Mouse (Mus musculus): ENCODE data around the gene Srsf3. TPM values are rescaled to one million over a fixed set of nuclear protein-coding genes. Genes with fewer than 3 reads are reported as not detected.
A peak's percentile ranks its signal among the peaks of the same experiment; 100 is the strongest.
"Not testable (repeated sequence)": the region's sequence is repeated elsewhere in the genome, so short reads cannot be mapped to it uniquely, and the experiment has no call there.

Gene Srsf3
- total RNA-seq, 2 experiments from 2014 or later, result 148 to 157 TPM

- intact Hi-C loops (cut with DNase I), result no loop called here
- DNase-seq (ENCODE audit: extremely low spot score in 1 of 2, low spot score in 2 of 2), result peak in 1 of 2 experiments; percentile 41
These were observed 16.8 kb upstream of the Srsf3 start for GRCm38 (mm10) chr17:29015638-29016037.

GRCm38 (mm10) chr17:29016705-29017104, 15.7 kb upstream of the Srsf3 start:
- DNase-seq (ENCODE audit: extremely low spot score in 1 of 2, low spot score in 2 of 2), result no peak
- intact Hi-C loops (cut with DNase I), result no loop called here

DNA sequence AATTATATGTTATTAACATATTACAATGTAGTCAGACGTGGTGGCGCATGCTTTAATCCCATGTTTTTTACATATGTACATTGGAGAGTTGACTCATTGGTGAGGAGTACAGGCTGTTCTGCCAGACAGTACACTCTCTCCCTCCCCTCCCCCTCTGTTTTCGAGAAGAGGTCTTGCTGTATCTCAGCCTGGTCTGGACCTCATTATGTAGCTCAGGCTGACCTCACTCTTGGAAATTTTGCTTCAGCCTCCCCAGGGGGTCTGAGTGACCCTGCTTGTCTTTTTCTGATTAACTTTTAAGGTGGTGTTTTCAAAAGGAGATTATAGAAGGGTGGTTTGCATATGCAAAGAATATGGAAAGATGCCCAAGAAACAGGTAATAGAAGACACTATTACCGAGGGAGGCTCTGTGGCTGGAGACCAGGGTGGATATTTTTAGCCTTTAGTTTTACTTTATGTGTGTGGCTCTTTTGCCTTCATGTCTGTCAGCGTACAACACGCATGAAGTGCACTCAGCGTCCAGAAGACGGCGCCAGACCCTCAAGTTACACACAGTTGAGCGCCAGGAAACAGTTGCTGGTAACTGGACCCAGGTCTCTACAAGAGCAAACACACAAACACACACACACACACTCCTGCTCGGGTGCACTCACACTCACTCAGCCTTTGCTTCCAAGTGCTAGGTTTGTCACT, 14.0 kb upstream of the Srsf3 start:
- intact Hi-C loops (cut with DNase I), result no loop called here
- DNase-seq (ENCODE audit: extremely low spot score in 1 of 2, low spot score in 2 of 2), result no peak

DNA sequence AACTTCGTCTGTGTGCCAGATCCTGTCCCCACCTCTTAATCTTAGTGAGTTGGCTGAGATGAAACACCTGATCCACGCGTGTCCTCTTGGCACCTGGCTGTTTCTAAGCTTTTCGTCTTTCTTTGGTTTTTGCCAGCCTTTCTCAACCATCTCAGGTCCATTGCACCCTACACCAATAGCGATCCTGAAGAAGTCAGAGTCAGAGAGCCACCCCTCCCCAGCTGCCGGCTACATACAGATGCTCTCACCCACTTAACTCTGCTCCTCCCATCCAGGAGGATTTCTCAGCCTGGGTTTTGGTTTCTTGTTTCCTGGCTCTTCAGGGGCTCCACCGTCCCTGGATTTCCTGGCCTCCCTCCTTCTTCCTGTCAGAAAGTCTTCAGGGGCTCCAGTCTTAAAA, 13.0 kb upstream of the Srsf3 start:
- intact Hi-C loops (cut with DNase I), result no loop called here
- DNase-seq (ENCODE audit: extremely low spot score in 1 of 2, low spot score in 2 of 2), result no peak

DNA sequence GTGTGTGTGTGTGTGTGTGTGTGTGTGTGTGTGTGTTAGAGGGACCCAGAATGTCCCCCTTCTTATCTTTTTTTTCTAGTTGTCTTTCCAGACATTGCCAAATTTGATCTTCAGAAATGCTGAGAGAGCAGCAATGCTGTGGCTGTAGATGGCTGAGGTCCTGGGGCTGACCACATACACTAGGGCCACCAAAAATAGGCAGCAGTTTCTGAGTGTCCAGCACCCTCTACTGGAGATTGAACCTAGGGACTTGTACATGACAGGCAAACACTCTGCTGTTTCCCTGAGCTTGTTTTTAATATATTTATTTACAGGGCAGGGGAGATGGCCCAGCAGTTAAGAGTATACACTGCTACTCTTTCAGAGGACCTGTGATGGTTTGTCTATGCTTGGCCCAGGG, 12.0 kb upstream of the Srsf3 start:
- intact Hi-C loops (cut with DNase I), result no loop called here
- no peak for DNase-seq (ENCODE audit: extremely low spot score in 1 of 2, low spot score in 2 of 2)

GRCm38 (mm10) chr17:29022230-29022819, 10.1 kb upstream of the Srsf3 start:
- no peak for DNase-seq (ENCODE audit: extremely low spot score in 1 of 2, low spot score in 2 of 2)
- intact Hi-C loops (cut with DNase I), result no loop called here

- intact Hi-C loops (cut with DNase I), result no loop called here
- DNase-seq (ENCODE audit: extremely low spot score in 1 of 2, low spot score in 2 of 2), result no peak
These were observed 9.1 kb upstream of the Srsf3 start for GRCm38 (mm10) chr17:29023346-29023745.

DNA sequence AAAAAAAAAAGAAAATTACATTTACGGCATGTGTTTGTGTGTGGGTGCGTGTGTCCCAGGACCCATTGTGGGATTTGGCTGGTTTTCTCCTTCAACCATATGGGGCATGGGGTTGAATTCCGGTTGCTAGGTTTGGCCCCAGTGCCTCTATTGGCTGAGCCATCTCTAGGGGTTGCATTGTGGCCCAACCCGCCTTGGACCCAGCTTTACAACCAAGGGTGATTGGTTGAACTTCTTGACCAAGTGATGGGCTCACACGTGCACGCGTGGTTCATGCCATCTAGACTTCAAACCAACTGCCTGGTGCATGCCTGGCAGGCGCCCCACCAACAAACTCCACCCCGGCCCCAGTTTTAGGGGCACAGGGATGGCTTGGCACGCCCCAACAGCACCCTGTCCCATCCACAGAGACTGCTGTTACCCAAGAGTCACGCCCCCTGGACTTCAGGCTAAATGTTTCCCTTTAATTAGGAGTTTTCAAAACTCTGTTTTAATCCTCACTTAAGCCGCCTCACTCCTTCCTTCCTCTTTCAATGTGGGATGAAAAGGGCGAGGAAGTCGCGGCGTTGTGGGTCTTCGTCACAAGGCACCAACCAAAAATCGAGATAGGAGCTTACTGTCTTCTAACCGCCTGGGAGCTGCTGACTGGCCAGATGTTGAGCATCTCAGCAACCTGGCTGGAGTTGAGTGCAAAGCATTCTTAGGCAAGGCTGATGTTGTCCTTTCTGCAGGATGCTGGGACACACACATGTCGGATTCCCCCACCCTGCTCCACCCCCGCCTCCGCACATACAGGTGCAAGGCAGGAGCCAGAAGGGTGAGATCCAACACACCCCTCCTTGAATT, 8.2 kb upstream of the Srsf3 start:
- intact Hi-C loops (cut with DNase I), result no loop called here
- DNase-seq (ENCODE audit: extremely low spot score in 1 of 2, low spot score in 2 of 2), result no peak

DNA sequence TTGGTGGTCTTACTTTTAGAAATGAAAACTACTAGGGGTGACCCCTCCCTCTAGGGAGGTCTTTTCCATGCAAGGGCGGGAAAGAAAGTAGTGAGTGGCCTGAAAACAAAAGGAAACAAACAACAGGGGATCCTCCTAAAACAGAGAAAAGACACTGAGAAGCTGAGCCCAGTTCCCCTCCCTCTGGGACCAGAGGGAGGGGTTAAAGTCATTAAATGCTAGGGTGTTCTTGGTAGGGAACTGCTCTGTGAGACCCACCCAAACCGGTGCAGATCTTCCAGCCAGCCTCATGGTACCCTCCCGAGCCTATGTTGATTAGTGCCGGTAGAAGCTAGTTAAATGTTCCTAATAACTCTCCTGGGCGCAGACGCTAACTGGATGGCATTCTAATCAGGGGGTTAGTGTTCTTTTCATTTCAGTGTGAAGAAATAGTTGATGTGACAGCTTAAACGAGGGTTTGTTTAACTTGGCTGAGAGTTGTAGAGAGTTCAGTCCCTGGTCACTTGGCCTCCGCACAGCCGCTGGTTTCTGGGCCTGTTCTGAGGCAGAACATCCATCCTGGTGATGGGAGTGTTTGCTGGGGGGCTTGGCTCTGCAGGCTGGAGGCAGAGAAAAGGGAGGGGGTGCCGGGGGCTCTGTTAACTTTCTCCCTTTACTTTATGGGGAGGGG, 7.4 kb upstream of the Srsf3 start:
- intact Hi-C loops (cut with DNase I), result no loop called here
- DNase-seq (ENCODE audit: extremely low spot score in 1 of 2, low spot score in 2 of 2), result no peak

DNA sequence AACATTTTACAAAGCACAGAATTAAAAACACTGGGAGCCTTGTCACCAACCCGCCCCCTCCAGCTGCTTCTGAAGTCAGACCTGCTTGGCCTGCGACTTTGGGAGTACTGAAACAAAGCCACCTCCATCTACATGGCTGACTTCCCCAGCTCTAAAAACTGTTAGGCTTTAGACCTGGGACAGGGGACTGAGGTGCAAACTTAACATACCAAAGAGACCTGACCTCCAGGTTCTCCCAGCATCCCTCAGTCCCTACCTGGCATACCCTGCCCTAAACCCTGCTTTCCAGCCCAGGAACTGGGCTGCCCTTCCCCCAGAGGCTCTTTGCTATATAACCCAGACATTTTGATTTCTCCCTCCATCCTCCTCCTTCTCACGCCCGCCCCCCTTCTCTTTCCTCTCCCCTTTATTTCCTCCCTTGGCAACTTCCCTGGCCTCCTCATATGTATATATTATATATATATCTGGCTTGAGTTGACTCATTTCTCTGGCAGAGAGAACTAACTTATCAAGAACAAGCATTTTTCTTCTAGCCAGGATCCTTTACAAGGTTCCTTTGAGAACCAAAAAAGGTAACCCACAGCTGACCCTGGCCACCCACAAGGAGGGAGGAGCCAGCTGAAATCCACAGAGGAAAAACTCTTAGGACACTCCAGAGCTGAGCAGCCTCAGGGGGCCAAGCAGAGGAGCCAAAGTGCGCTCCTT, 5.6 kb upstream of the Srsf3 start:
- DNase-seq (ENCODE audit: extremely low spot score in 1 of 2, low spot score in 2 of 2), result no peak
- intact Hi-C loops (cut with DNase I), result no loop called here

DNA sequence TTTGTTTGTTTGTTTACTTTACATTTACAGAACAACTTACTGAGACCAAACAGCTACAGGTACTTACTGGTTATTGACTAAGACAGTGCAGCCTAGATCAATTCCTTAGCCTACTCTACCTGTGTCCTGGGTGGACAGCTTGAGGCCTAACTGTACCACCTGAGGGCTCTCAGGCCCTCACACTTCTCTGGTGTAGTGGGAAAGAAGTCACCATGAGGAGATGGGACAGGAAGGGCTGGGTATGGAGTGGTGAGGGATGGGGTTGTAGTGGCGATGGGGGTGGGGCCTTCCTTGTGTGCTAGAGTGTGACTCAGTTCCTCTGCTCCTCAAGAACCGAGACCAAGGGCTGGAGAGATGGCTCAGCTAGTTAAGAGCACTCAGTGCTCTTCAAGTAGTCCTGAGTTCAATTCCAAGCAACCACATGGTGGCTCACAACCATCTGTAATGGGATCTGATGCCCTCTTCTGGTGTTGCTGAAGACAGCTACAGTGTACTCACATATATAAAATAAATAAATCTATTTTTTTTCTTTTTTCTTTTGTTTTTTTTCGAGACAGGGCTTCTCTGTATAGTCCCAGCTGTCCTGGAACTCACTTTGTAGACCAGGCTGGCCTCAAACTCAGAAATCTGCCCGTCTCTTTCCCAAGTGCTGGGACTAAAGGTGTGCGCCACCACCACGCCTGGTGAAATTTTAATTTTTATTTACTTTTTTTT, 1.9 kb upstream of the Srsf3 start:
- intact Hi-C loops (cut with DNase I), result no loop called here

GRCm38 (mm10) chr17:29031085-29031711, 1.2 kb upstream of the Srsf3 start:
- DNase-seq (ENCODE audit: extremely low spot score in 1 of 2, low spot score in 2 of 2); intact Hi-C loops (cut with DNase I): not testable (repeated sequence)

More for the DNA sequence above, 1.9 kb upstream of the Srsf3 start:
- DNase-seq (ENCODE audit: extremely low spot score in 1 of 2, low spot score in 2 of 2), result no peak

GRCm38 (mm10) chr17:29031771-29032273, 606 bp upstream of the Srsf3 start:
- DNase-seq (ENCODE audit: extremely low spot score in 1 of 2, low spot score in 2 of 2), result peak in 1 of 2 experiments; percentile 64
- intact Hi-C loops (cut with DNase I), result no loop called here

DNA sequence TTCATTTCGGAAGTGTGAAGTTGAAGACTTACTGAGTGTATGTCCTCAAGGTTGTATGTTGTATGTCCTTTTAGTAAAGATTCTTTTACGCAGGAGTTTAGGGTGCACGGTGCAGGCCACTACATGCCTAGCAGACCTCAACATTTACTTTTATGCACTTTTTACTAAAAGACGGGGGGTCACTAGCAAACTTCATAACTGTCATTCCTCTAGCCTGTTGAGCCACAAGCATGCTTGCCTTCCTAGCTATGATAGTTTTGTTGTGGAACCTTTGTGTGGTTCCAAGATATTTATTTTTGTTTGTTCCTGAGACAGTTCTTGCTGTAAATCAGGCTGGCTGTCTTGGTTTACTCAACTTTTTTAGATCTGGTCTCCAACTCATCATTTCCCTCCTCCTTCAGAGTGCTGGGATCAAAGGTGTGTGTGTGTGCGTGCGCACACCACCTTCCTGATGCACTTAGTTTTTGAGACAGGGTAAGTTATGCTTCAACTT, 1.2 kb downstream of the Srsf3 start:
- no peak for DNase-seq (ENCODE audit: extremely low spot score in 1 of 2, low spot score in 2 of 2)
- intact Hi-C loops (cut with DNase I), result no loop called here

DNA sequence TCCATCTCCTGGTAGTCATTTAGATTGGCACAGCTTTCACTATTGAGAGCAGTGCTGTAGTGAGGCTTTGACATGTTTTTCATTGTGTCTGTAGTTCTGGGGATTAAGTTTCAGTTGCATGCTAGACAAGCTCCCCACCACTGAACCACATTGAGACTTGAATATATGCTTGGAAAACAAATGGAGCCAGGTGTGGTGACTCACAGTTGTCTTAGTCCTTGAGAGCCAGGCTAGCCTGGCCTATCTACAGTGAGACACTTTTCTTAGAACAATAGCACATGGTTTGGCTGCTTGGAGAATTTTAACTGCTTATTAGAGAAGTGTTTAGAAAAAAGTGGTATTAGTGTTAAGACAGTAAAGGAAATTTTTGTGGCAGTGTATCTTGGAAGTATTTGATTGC, 1.8 kb downstream of the Srsf3 start:
- no peak for DNase-seq (ENCODE audit: extremely low spot score in 1 of 2, low spot score in 2 of 2)
- intact Hi-C loops (cut with DNase I), result no loop called here

- intact Hi-C loops (cut with DNase I), result no loop called here
- DNase-seq (ENCODE audit: extremely low spot score in 1 of 2, low spot score in 2 of 2), result no peak
These were observed 3.1 kb downstream of the Srsf3 start for GRCm38 (mm10) chr17:29035506-29035905.

DNA sequence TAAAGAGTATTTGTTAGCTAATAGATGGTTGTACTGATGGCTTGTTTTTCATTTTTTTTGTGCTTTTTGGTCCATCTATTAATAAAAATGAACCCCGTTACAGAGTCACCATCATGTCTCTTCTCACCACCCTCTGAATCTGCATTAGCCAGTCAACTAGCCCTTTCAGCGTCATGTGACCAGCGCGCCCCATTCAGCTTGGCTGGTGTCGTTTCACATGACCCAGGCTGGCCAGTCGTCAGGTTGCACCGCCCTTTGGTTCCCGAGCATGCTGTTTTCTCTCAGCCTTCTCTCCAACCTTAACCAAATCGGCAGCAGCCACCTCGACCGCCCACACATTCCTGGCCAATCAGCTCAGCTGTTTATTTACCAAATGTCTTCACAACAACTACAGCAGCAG, 6.9 kb downstream of the Srsf3 start:
- intact Hi-C loops (cut with DNase I), result no loop called here
- DNase-seq (ENCODE audit: extremely low spot score in 1 of 2, low spot score in 2 of 2), result no peak
